9 mouse cellular contexts compared by ENCODE assay signal in the genomic region with DNA sequence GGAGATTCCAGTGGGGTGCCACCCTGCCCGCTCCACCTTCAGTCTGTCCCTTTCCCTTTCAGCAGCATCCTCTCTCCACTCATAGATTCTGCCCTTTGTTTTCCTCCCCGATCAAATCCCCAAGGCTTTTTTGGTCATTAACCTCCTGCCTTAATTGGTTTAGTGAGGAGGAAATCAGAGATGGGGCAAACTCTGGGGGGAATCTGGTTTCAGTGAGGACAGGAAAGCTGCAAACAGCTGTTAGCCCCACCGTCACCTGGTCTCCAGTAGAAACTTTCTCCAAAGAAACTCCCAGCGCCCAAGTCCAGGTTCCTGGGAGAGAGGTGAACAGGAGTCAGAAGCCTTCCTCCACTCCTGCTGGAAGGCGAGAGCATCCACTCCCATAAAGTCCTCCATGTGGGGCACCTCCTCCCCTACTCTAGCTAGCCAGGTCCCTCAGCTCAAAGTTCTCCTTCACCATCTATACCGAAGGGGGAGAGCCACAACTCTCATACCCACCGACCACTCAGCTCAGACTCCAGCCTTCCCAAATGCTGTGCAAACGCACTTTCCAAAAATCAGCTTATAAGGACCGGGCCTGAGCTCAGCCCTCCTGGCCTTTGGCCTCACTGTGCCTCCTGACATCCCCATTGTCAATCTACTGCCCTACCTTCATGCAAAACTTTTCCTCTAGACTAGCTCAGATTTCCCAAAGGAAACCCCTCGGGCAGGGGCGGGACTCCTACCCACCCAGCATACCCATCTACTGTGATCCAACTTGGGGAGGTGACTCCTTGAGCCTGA. TPM values are rescaled to one million over a fixed set of nuclear protein-coding genes. Genes with fewer than 3 reads are reported as not detected.
DNase-seq lines count a peak whose midpoint lies in the region; ATAC-seq and TF ChIP-seq lines count a peak whose summit lies in the region.
"Had no signal": no experiment of that assay in that cellular context is flagged by ENCODE, and none has a peak within 500 bp of the region (broad histone marks: within the 10 kb centered on the region; RNA-seq: fewer than 3 reads in every experiment).

No protein-coding gene starts in this region.

- peak overlapping the region; percentile 77 for H3K4me3 ChIP-seq in liver, embryonic 11.5 days (ENCODE audit: low read depth, low read length)
- peak overlapping the region; percentile 85 for H3K4me3 ChIP-seq in embryonic facial prominence, embryonic 12.5 days
- peak overlapping the region; percentile 76 for H3K4me3 ChIP-seq in intestine, postnatal 0 days (ENCODE audit: low read depth, low read length)
- peak overlapping the region; percentile 89 for H3K4me3 ChIP-seq in neural tube, embryonic 15.5 days (replicated peaks)

- peak overlapping the region; percentile 85; the same call in 1 of the 2 replicates for H3K27ac ChIP-seq in liver, embryonic 11.5 days (ENCODE audit: low read depth, low read length)
- peak overlapping the region; percentile 99 for H3K27ac ChIP-seq in embryonic facial prominence, embryonic 12.5 days
- H3K27ac ChIP-seq in intestine, postnatal 0 days (ENCODE audit: low read depth, low read length): no peak overlapping the region
- H3K27ac ChIP-seq in neural tube, embryonic 15.5 days (replicated peaks): peak overlapping the region; percentile 97

- ATAC-seq in liver, embryonic 11.5 days (replicated peaks; ENCODE audit: low FRiP score): no peak
- no peak for ATAC-seq in embryonic facial prominence, embryonic 12.5 days (ENCODE audit: insufficient number of reproducible peaks, insufficient read depth, low FRiP score, low TSS enrichment)
- ATAC-seq in intestine, postnatal 0 days: no peak
- ATAC-seq in neural tube, embryonic 15.5 days (ENCODE audit: low FRiP score): no peak

- no peaks in the 10 kb centered on the region for H3K36me3 ChIP-seq in liver, embryonic 11.5 days (ENCODE audit: control insufficient read depth, insufficient read depth, low read length)
- H3K36me3 ChIP-seq in embryonic facial prominence, embryonic 12.5 days: no peaks in the 10 kb centered on the region; the same call in none of the 2 replicates
- H3K36me3 ChIP-seq in intestine, postnatal 0 days (ENCODE audit: control insufficient read depth, insufficient read depth): no peaks in the 10 kb centered on the region; the same call in 1 of the 2 replicates
- H3K36me3 ChIP-seq in neural tube, embryonic 15.5 days: no peaks in the 10 kb centered on the region

- DNase-seq in liver, embryonic 11.5 days (ENCODE audit: low spot score): no peak
- no peak for DNase-seq in liver
- no peak for DNase-seq in layer of hippocampus, postnatal 36 days
- no peak for DNase-seq in cerebellum, postnatal 14 days
- no peak for DNase-seq in layer of hippocampus, postnatal 25 days (ENCODE audit: extremely low spot score in 1 of 2, low spot score in 1 of 2)

- 33% methylated on average over 11 of the region's 11 CpGs for WGBS in liver, embryonic 11.5 days
- WGBS in embryonic facial prominence, embryonic 12.5 days: 4% methylated on average over 11 of the region's 11 CpGs
- WGBS in intestine, postnatal 0 days: 32% methylated on average over 11 of the region's 11 CpGs
- 7% methylated on average over 11 of the region's 11 CpGs for WGBS in neural tube, embryonic 15.5 days

- peak overlapping the region; percentile 93 for H3K4me2 ChIP-seq in liver, embryonic 11.5 days
- H3K4me2 ChIP-seq in embryonic facial prominence, embryonic 12.5 days (replicated peaks): peak overlapping the region; percentile 78
- H3K4me2 ChIP-seq in intestine, postnatal 0 days (replicated peaks; ENCODE audit: low read depth): peak overlapping the region; percentile 97
- peak overlapping the region; percentile 89 for H3K4me2 ChIP-seq in neural tube, embryonic 15.5 days

- no peak for TF ChIP-seq CTCF in intestine, postnatal 0 days (IDR thresholded peaks at IDR 0.05; ENCODE audit: low read depth)

- no peaks in the 10 kb centered on the region for H3K9me3 ChIP-seq in liver, embryonic 11.5 days (ENCODE audit: control insufficient read depth, low read length)
- H3K9me3 ChIP-seq in embryonic facial prominence, embryonic 12.5 days: no peaks in the 10 kb centered on the region
- no peaks in the 10 kb centered on the region for H3K9me3 ChIP-seq in intestine, postnatal 0 days (ENCODE audit: control insufficient read depth)
- H3K9me3 ChIP-seq in neural tube, embryonic 15.5 days (replicated peaks): no peaks in the 10 kb centered on the region

- peaks cover 51% of the 10 kb centered on the region for H3K4me1 ChIP-seq in liver, embryonic 11.5 days (replicated peaks; ENCODE audit: control insufficient read depth, insufficient read depth, low read length)
- H3K4me1 ChIP-seq in embryonic facial prominence, embryonic 12.5 days: peaks cover 46% of the 10 kb centered on the region
- peaks cover 3% of the 10 kb centered on the region; the same call in 1 of the 2 replicates for H3K4me1 ChIP-seq in intestine, postnatal 0 days (replicated peaks; ENCODE audit: control insufficient read depth, insufficient read depth, low read length)
- H3K4me1 ChIP-seq in neural tube, embryonic 15.5 days: peaks cover 68% of the 10 kb centered on the region

- H3K9ac ChIP-seq in liver, embryonic 11.5 days (ENCODE audit: low read depth, low read length): peak overlapping the region; percentile 81
- H3K9ac ChIP-seq in embryonic facial prominence, embryonic 12.5 days: peak overlapping the region; percentile 98
- no peak overlapping the region for H3K9ac ChIP-seq in intestine, postnatal 0 days (ENCODE audit: low read depth, low read length)
- H3K9ac ChIP-seq in neural tube, embryonic 15.5 days (replicated peaks): peak overlapping the region; percentile 99

- H3K27me3 ChIP-seq in liver, embryonic 11.5 days (replicated peaks; ENCODE audit: control insufficient read depth, insufficient read depth, low read length): no peaks in the 10 kb centered on the region
- no peaks in the 10 kb centered on the region for H3K27me3 ChIP-seq in embryonic facial prominence, embryonic 12.5 days
- H3K27me3 ChIP-seq in intestine, postnatal 0 days (replicated peaks; ENCODE audit: control insufficient read depth, insufficient read depth, low read length): no peaks in the 10 kb centered on the region
- H3K27me3 ChIP-seq in neural tube, embryonic 15.5 days (replicated peaks): no peaks in the 10 kb centered on the region

RNA-seq across cellular contexts. Expression of a gene that starts 1.9 kb away (rescaled TPM):
- 9.4 and 10.2 TPM in 2 replicates for polyA plus RNA-seq in liver, embryonic 11.5 days (2014; fragmentation: Nextera tagmentation; extraction: Ambion mirVana)
- 36.3 and 37.7 TPM in 2 replicates for polyA plus RNA-seq in embryonic facial prominence, embryonic 12.5 days (2016; fragmentation: Nextera tagmentation; extraction: Ambion mirVana)
- 2.8 TPM in 2 replicates for polyA plus RNA-seq in intestine, postnatal 0 days (2015; fragmentation: Nextera tagmentation; extraction: Ambion mirVana)
- polyA plus RNA-seq in neural tube, embryonic 15.5 days (2015; fragmentation: Nextera tagmentation; extraction: Ambion mirVana): 18.6 and 19.2 TPM in 2 replicates
- 1 to 10 TPM; 4.0 to 4.4 TPM for total RNA-seq in layer of hippocampus, postnatal 36 days (2021)
- total RNA-seq in layer of hippocampus, postnatal 25 days (2021): 1 to 10 TPM; 4.3 to 4.6 TPM

RNA-seq across cellular contexts. Expression of a gene that starts 17.8 kb away (rescaled TPM):
- 1.1 and 1.2 TPM in 2 replicates for polyA plus RNA-seq in liver, embryonic 11.5 days (2014; fragmentation: Nextera tagmentation; extraction: Ambion mirVana)
- polyA plus RNA-seq in embryonic facial prominence, embryonic 12.5 days (2016; fragmentation: Nextera tagmentation; extraction: Ambion mirVana): 4.0 and 5.5 TPM in 2 replicates
- 79.5 and 89.2 TPM in 2 replicates for polyA plus RNA-seq in intestine, postnatal 0 days (2015; fragmentation: Nextera tagmentation; extraction: Ambion mirVana)
- 0.29 and 4.1 TPM in 2 replicates for polyA plus RNA-seq in neural tube, embryonic 15.5 days (2015; fragmentation: Nextera tagmentation; extraction: Ambion mirVana)
- total RNA-seq in layer of hippocampus, postnatal 36 days (2021): under 1 TPM in 1 of 2 experiments, not detected in 1; 0.63 TPM
- total RNA-seq in layer of hippocampus, postnatal 25 days (2021): not detected
- total RNA-seq: left cerebral cortex, adult 2 months had no signal

RNA-seq across cellular contexts. Expression of a gene that starts 20.5 kb away (rescaled TPM):
- polyA plus RNA-seq in liver, embryonic 11.5 days (2014; fragmentation: Nextera tagmentation; extraction: Ambion mirVana): 155 and 157 TPM in 2 replicates
- polyA plus RNA-seq in embryonic facial prominence, embryonic 12.5 days (2016; fragmentation: Nextera tagmentation; extraction: Ambion mirVana): 109 and 113 TPM in 2 replicates
- polyA plus RNA-seq in intestine, postnatal 0 days (2015; fragmentation: Nextera tagmentation; extraction: Ambion mirVana): 92.5 and 96.5 TPM in 2 replicates
- polyA plus RNA-seq in neural tube, embryonic 15.5 days (2015; fragmentation: Nextera tagmentation; extraction: Ambion mirVana): 70.3 and 78.7 TPM in 2 replicates
- 10 to 100 TPM; 32.6 to 34.3 TPM for total RNA-seq in layer of hippocampus, postnatal 36 days (2021)
- 10 to 100 TPM; 35.6 to 38.8 TPM for total RNA-seq in layer of hippocampus, postnatal 25 days (2021)

RNA-seq across cellular contexts. Expression of a gene that starts 22.6 kb away (rescaled TPM):
- 111 and 120 TPM in 2 replicates for polyA plus RNA-seq in liver, embryonic 11.5 days (2014; fragmentation: Nextera tagmentation; extraction: Ambion mirVana)
- 144 and 146 TPM in 2 replicates for polyA plus RNA-seq in embryonic facial prominence, embryonic 12.5 days (2016; fragmentation: Nextera tagmentation; extraction: Ambion mirVana)
- polyA plus RNA-seq in intestine, postnatal 0 days (2015; fragmentation: Nextera tagmentation; extraction: Ambion mirVana): 171 and 183 TPM in 2 replicates
- polyA plus RNA-seq in neural tube, embryonic 15.5 days (2015; fragmentation: Nextera tagmentation; extraction: Ambion mirVana): 189 and 193 TPM in 2 replicates
- total RNA-seq in layer of hippocampus, postnatal 36 days (2021): 100 to 1,000 TPM in 1 of 2 experiments, 10 to 100 TPM in 1; 91.0 to 111 TPM
- total RNA-seq in layer of hippocampus, postnatal 25 days (2021): 100 to 1,000 TPM in 1 of 2 experiments, 10 to 100 TPM in 1; 99.5 to 115 TPM

RNA-seq across cellular contexts. Expression of a gene that starts 23.3 kb away (rescaled TPM):
- 65.8 and 67.7 TPM in 2 replicates for polyA plus RNA-seq in liver, embryonic 11.5 days (2014; fragmentation: Nextera tagmentation; extraction: Ambion mirVana)
- polyA plus RNA-seq in embryonic facial prominence, embryonic 12.5 days (2016; fragmentation: Nextera tagmentation; extraction: Ambion mirVana): 57.5 and 63.7 TPM in 2 replicates
- 17.3 and 19.2 TPM in 2 replicates for polyA plus RNA-seq in intestine, postnatal 0 days (2015; fragmentation: Nextera tagmentation; extraction: Ambion mirVana)
- 39.2 and 40.1 TPM in 2 replicates for polyA plus RNA-seq in neural tube, embryonic 15.5 days (2015; fragmentation: Nextera tagmentation; extraction: Ambion mirVana)
- total RNA-seq in layer of hippocampus, postnatal 36 days (2021): 100 to 1,000 TPM; 109 to 111 TPM
- total RNA-seq in layer of hippocampus, postnatal 25 days (2021): 100 to 1,000 TPM; 113 to 114 TPM

Comparison
In these comparisons a context has a peak if more than half of its experiments do, and no peak if none do; other contexts are left out.
1. RNA of a gene that starts 17.8 kb away (polyA plus RNA-seq): 79.5 to 89.2 TPM in intestine, postnatal 0 days; 4.0 to 5.5 TPM in embryonic facial prominence, embryonic 12.5 days, 1.1 to 1.2 TPM in liver, embryonic 11.5 days and 0.29 to 4.1 TPM in neural tube, embryonic 15.5 days; every median in the first group is over 10 times any median in the second.
2. Peak in every context shown above with its lines, with median percentiles within 50 percentile points of each other: H3K4me2 ChIP-seq and H3K4me3 ChIP-seq.